Mouse (Mus musculus) monocyte, adult 5-6 weeks (primary cell): ENCODE results near the gene Neb. TPM values are rescaled to one million over a fixed set of nuclear protein-coding genes. Genes with fewer than 3 reads are reported as not detected.
A peak's percentile ranks its signal among the peaks of the same experiment; 100 is the strongest.

ENCODE experiments used
- ATAC-seq: fragments of 153-309, 156-312 bp; replicated peaks from 2 replicates; pipeline ENCODE4 v1.8.0; 2017; ENCODE audit warnings: mild to moderate bottlenecking; ENCODE audit not compliant: low TSS enrichment, insufficient number of reproducible peaks, severe bottlenecking, poor library complexity, low FRiP score
- total RNA-seq: library from RNA; stranded (forward); fragments of 200-1000, 200-491, 200-594 nt; gene quantifications from 3 replicates; pipeline ENCODE4 v1.2.3, GENCODE M21; 2017

The Neb gene
- total RNA-seq, 1 experiment from 2014 or later = 0.10 TPM

GRCm38 (mm10) chr2:52386037-52386436, 7.8 kb upstream of the Neb start:
- ATAC-seq = no peak

GRCm38 (mm10) chr2:52378848-52379261, 581 bp upstream of the Neb start:
- ATAC-seq = 0 out of 2 replicates have a peak, but pooled peaks have one; percentile 35

- ATAC-seq = no peak
These were observed 397 bp downstream of the Neb start for GRCm38 (mm10) chr2:52377706-52378447.

DNA sequence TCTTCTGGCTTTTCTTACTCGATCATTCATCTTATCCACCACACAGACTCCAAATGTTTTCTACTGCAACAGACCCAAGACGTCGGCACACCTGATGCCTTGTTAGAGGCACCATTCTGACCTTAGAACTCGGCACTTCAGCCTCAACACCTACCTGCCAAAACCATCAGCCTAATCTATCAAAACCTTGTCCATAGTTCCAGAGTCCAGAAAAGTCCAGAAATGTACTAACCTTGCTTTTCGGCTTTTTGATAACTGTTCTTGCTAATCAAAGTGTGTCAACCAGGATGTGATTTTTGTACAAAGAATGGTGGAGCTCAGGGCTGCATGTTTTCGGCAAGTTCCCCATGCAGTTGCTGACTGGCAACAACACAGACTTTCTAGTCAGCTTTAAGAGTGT, 3.6 kb downstream of the Neb start:
- no peak for ATAC-seq

GRCm38 (mm10) chr2:52372480-52372879, 5.8 kb downstream of the Neb start:
- ATAC-seq = no peak

DNA sequence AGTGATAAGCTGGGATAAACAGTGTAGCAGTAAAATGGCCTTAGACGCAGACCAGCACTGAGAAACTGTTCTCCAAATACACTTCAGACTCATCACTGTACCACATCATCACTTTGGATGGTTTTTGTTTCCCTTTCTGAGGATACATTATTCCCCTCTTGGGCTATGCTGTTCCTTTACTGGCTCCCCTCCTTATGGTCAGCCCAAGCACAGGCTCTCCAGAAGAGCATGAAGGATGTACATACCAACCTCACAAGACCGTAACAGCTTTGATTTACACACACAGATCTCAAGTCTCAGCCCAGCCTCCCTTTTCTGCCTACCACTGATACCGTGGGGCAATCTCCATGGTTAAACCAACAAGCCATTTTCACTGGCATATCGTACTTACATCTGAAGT, 6.2 kb downstream of the Neb start:
- no peak for ATAC-seq

DNA sequence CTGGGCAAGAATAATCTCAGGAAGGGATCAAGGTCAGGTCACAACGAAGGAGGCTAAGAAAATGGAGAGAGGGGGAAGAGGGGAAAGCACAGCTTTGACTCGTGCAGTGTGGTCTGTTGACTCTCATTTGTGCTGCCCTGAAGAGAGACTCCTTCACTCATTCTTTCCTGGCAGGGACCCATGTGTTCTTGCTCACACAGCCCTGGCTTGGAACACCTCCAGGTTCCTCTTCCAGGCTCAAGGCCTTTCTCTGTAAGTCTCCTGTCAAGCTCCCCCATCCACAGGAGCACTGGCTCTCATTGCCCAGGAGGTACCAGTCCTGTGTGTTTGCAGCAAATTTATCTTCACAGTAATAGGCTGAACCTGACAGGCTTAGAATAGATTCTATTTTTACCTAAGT, 7.2 kb downstream of the Neb start:
- ATAC-seq = no peak

GRCm38 (mm10) chr2:52369622-52370021, 8.7 kb downstream of the Neb start:
- no peak for ATAC-seq

GRCm38 (mm10) chr2:52367665-52368064, 10.6 kb downstream of the Neb start:
- ATAC-seq = no peak

- ATAC-seq = no peak
These were observed 11.0 kb downstream of the Neb start for GRCm38 (mm10) chr2:52367248-52367647.

GRCm38 (mm10) chr2:52361086-52361485, 17.2 kb downstream of the Neb start:
- ATAC-seq = no peak

DNA sequence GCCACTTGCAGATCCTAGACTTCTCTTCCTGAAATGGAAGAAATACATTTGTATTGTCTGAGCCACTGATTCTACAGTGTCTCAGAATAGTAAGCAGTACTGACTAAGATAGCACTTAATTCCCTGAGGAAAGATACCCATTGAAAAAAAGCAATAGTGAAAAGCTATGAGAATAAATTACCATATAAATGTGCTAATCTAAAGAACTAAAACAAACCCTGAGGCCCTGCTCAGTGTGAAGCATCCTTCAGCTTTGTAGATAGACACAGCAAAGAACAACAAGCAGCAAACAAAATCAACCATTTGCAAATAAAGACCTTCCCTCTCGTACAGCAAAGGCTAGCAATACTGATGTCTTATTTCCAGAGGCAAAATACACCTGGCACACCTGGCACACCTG, 18.6 kb downstream of the Neb start:
- ATAC-seq = no peak

- ATAC-seq = no peak
These were observed 20.1 kb downstream of the Neb start for GRCm38 (mm10) chr2:52358156-52358555.

GRCm38 (mm10) chr2:52351029-52351428, 27.2 kb downstream of the Neb start:
- no peak for ATAC-seq

DNA sequence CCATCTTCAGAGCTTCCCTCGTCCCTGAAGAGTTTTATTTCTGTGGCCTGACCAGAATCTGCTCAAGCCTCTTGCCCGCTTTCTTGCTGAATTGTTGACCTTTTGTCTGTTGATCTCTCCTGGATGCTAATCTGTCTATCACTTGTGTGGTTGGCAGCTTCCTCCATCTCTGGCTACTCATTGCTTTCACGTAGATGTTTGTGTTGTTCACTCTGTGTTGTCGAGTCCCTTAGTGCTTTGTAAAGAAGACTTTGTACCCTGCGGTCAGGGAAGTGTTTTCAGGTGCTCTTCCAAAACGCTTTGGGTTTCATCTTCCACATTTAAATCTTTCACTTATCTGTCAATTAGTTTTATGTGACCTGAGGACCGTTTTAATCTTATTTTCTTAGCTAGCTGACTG, 37.3 kb downstream of the Neb start:
- ATAC-seq = no peak

DNA sequence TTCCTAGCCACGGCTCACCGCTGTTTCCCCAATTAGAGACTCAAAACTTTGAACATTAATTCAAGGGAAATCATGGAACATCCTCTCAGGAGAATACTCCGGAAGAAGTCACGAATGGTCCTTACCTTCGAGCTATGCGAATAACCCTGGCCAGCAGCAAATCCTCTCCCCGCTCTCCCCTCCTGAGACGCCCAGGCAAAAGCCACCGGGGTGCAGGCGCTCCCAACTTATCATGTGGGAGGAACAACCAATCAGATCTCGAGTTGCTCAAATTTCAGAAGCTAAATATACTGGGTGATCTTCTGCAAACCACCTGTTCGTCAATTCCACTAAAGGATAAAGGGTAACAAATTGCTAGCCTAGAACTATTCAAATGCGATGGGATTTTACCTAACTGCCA, 42.7 kb downstream of the Neb start:
- ATAC-seq = no peak

DNA sequence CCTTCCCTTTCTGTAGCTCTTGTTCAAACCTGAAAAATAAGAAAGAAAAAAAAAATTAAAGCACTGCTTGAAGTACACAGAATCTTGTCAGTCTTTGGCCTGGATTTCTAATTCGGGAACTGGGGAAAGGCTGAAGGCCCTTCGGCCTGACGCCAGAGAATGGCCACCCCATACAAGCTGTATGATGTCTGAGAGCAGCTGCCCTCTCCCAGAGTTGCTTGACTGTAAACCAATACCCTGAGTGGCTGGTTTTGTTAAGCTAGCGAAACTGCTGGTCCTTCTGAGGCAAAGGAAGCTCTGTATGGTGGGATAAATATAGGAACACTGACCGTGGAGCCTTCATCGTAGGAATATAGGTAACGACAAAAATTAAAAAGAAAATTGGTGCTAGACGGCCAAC, 43.2 kb downstream of the Neb start:
- no peak for ATAC-seq

- no peak for ATAC-seq
These were observed 44.7 kb downstream of the Neb start for GRCm38 (mm10) chr2:52333535-52333934.

GRCm38 (mm10) chr2:52331761-52332160, 46.5 kb downstream of the Neb start:
- ATAC-seq = no peak

GRCm38 (mm10) chr2:52327244-52327815, 50.9 kb downstream of the Neb start:
- no peak for ATAC-seq

GRCm38 (mm10) chr2:52321866-52322265, 56.4 kb downstream of the Neb start:
- no peak for ATAC-seq
